Mouse (Mus musculus): ENCODE measurements around the gene Echdc3. TPM values are rescaled to one million over a fixed set of nuclear protein-coding genes. Genes with fewer than 3 reads are reported as not detected.

Gene Echdc3
- polyA plus RNA-seq, 2 experiments = 4.8 to 5.0 TPM

- H3K4me1 ChIP-seq (ENCODE audit: control insufficient read depth, insufficient read depth, low read length) = no peaks in the 10 kb centered on the region
Measured at GRCm38 (mm10) chr2:6233353-6233752, 20.5 kb upstream of the Echdc3 start.

GRCm38 (mm10) chr2:6232755-6233154, 19.9 kb upstream of the Echdc3 start:
- ATAC-seq (ENCODE audit: low FRiP score, low read depth) = no peak
- Histone ChIP-seq H3K9me3 (ENCODE audit: control insufficient read depth, low read length) (no peaks in the 10 kb centered on the region), H3K27me3 (ENCODE audit: control insufficient read depth, insufficient read depth, low read length) (no peaks in the 10 kb centered on the region), H3K9ac (ENCODE audit: low read depth, low read length, severe bottlenecking) (no peak overlapping the region), H3K4me1 (ENCODE audit: control insufficient read depth, insufficient read depth, low read length) (no peaks in the 10 kb centered on the region), H3K4me2 (replicated peaks; ENCODE audit: low read depth, low read length, severe bottlenecking) (no peak overlapping the region), H3K36me3 (ENCODE audit: control insufficient read depth, insufficient read depth, low read length) (no peaks in the 10 kb centered on the region), H3K27ac (replicated peaks; ENCODE audit: low read depth, low read length) (no peak overlapping the region), H3K4me3 (replicated peaks; ENCODE audit: low read length) (no peak overlapping the region)
- no peak for TF ChIP-seq POLR2A (IDR thresholded peaks at IDR 0.05; ENCODE audit: borderline replicate concordance, extremely low read depth, insufficient read depth, insufficient read length)
- no peak for DNase-seq (ENCODE audit: low spot score)
- 77% methylated on average over 7 of the region's 7 CpGs for WGBS

More at GRCm38 (mm10) chr2:6233353-6233752, 20.5 kb upstream of the Echdc3 start:
- no peak for TF ChIP-seq POLR2A (IDR thresholded peaks at IDR 0.05; ENCODE audit: borderline replicate concordance, extremely low read depth, insufficient read depth, insufficient read length)
- WGBS = 72% methylated on average over 6 of the region's 6 CpGs
- Histone ChIP-seq H3K9ac (ENCODE audit: low read depth, low read length, severe bottlenecking) (no peak overlapping the region), H3K27ac (replicated peaks; ENCODE audit: low read depth, low read length) (no peak overlapping the region), H3K36me3 (ENCODE audit: control insufficient read depth, insufficient read depth, low read length) (no peaks in the 10 kb centered on the region), H3K9me3 (ENCODE audit: control insufficient read depth, low read length) (no peaks in the 10 kb centered on the region), H3K4me2 (replicated peaks; ENCODE audit: low read depth, low read length, severe bottlenecking) (no peak overlapping the region), H3K27me3 (ENCODE audit: control insufficient read depth, insufficient read depth, low read length) (no peaks in the 10 kb centered on the region), H3K4me3 (replicated peaks; ENCODE audit: low read length) (no peak overlapping the region)
- no peak for ATAC-seq (ENCODE audit: low FRiP score, low read depth)
- no peak for DNase-seq (ENCODE audit: low spot score)

- DNase-seq (ENCODE audit: low spot score) (peak; percentile 21), ATAC-seq (ENCODE audit: low FRiP score, low read depth) (no peak)
- Histone ChIP-seq H3K27ac (replicated peaks; ENCODE audit: low read depth, low read length) (no peak overlapping the region; the same call in 1 of the 2 replicates), H3K9ac (ENCODE audit: low read depth, low read length, severe bottlenecking) (no peak overlapping the region), H3K36me3 (ENCODE audit: control insufficient read depth, insufficient read depth, low read length) (no peaks in the 10 kb centered on the region), H3K9me3 (ENCODE audit: control insufficient read depth, low read length) (no peaks in the 10 kb centered on the region), H3K4me1 (ENCODE audit: control insufficient read depth, insufficient read depth, low read length) (no peaks in the 10 kb centered on the region), H3K27me3 (ENCODE audit: control insufficient read depth, insufficient read depth, low read length) (no peaks in the 10 kb centered on the region), H3K4me2 (replicated peaks; ENCODE audit: low read depth, low read length, severe bottlenecking) (no peak overlapping the region), H3K4me3 (replicated peaks; ENCODE audit: low read length) (no peak overlapping the region)
- TF ChIP-seq POLR2A (IDR thresholded peaks at IDR 0.05; ENCODE audit: borderline replicate concordance, extremely low read depth, insufficient read depth, insufficient read length) = no peak
- 62% methylated on average over 6 of the region's 6 CpGs for WGBS
Measured at GRCm38 (mm10) chr2:6230865-6231264, 18.0 kb upstream of the Echdc3 start.

- no peaks in the 10 kb centered on the region for H3K36me3 ChIP-seq (ENCODE audit: control insufficient read depth, insufficient read depth, low read length)
- H3K4me3 ChIP-seq (replicated peaks; ENCODE audit: low read length) = no peak overlapping the region
- WGBS = 78% methylated on average over 5 of the region's 5 CpGs
- no peak overlapping the region for H3K27ac ChIP-seq (replicated peaks; ENCODE audit: low read depth, low read length)
- DNase-seq (ENCODE audit: low spot score) (no peak), ATAC-seq (ENCODE audit: low FRiP score, low read depth) (no peak)
- no peaks in the 10 kb centered on the region for H3K9me3 ChIP-seq (ENCODE audit: control insufficient read depth, low read length)
- no peaks in the 10 kb centered on the region for H3K27me3 ChIP-seq (ENCODE audit: control insufficient read depth, insufficient read depth, low read length)
- no peaks in the 10 kb centered on the region for H3K4me1 ChIP-seq (ENCODE audit: control insufficient read depth, insufficient read depth, low read length)
- no peak overlapping the region for H3K4me2 ChIP-seq (replicated peaks; ENCODE audit: low read depth, low read length, severe bottlenecking)
- H3K9ac ChIP-seq (ENCODE audit: low read depth, low read length, severe bottlenecking) = no peak overlapping the region
- TF ChIP-seq POLR2A (IDR thresholded peaks at IDR 0.05; ENCODE audit: borderline replicate concordance, extremely low read depth, insufficient read depth, insufficient read length) = no peak
Measured at GRCm38 (mm10) chr2:6229597-6230290, 16.9 kb upstream of the Echdc3 start.

- H3K27me3 ChIP-seq (ENCODE audit: control insufficient read depth, insufficient read depth, low read length) = no peaks in the 10 kb centered on the region
- H3K9ac ChIP-seq (ENCODE audit: low read depth, low read length, severe bottlenecking) = no peak overlapping the region
- 79% methylated on average over 7 of the region's 7 CpGs for WGBS
- ATAC-seq (ENCODE audit: low FRiP score, low read depth) (no peak), DNase-seq (ENCODE audit: low spot score) (no peak)
- no peak overlapping the region for H3K27ac ChIP-seq (replicated peaks; ENCODE audit: low read depth, low read length)
- no peaks in the 10 kb centered on the region for H3K4me1 ChIP-seq (ENCODE audit: control insufficient read depth, insufficient read depth, low read length)
- TF ChIP-seq POLR2A (IDR thresholded peaks at IDR 0.05; ENCODE audit: borderline replicate concordance, extremely low read depth, insufficient read depth, insufficient read length) = no peak
- no peaks in the 10 kb centered on the region for H3K9me3 ChIP-seq (ENCODE audit: control insufficient read depth, low read length)
- H3K36me3 ChIP-seq (ENCODE audit: control insufficient read depth, insufficient read depth, low read length) = no peaks in the 10 kb centered on the region
- H3K4me3 ChIP-seq (replicated peaks; ENCODE audit: low read length) = no peak overlapping the region
- no peak overlapping the region for H3K4me2 ChIP-seq (replicated peaks; ENCODE audit: low read depth, low read length, severe bottlenecking)
Measured at GRCm38 (mm10) chr2:6227059-6227445, 14.2 kb upstream of the Echdc3 start.

Measured in limb, embryonic 14.5 days (tissue).